Mouse (Mus musculus) spleen, adult 2 months (tissue): Measurements from ENCODE around the gene Slc6a17.

Experiments
- CTCF ChIP-seq: fragments of 200-500 bp; IDR thresholded peaks from 2 replicates; pipeline ENCODE4 v1.5.1; 2011; ENCODE audit warnings: mild to moderate bottlenecking, inconsistent platforms; ENCODE audit not compliant: insufficient read depth, insufficient read length, insufficient replicate concordance; ENCODE audit errors: extremely low read depth
- POLR2A ChIP-seq: fragments of 200-500 bp; IDR thresholded peaks from 2 replicates; pipeline ENCODE4 v1.6.1; 2011; ENCODE audit warnings: low read depth, low read length, inconsistent platforms

DNA sequence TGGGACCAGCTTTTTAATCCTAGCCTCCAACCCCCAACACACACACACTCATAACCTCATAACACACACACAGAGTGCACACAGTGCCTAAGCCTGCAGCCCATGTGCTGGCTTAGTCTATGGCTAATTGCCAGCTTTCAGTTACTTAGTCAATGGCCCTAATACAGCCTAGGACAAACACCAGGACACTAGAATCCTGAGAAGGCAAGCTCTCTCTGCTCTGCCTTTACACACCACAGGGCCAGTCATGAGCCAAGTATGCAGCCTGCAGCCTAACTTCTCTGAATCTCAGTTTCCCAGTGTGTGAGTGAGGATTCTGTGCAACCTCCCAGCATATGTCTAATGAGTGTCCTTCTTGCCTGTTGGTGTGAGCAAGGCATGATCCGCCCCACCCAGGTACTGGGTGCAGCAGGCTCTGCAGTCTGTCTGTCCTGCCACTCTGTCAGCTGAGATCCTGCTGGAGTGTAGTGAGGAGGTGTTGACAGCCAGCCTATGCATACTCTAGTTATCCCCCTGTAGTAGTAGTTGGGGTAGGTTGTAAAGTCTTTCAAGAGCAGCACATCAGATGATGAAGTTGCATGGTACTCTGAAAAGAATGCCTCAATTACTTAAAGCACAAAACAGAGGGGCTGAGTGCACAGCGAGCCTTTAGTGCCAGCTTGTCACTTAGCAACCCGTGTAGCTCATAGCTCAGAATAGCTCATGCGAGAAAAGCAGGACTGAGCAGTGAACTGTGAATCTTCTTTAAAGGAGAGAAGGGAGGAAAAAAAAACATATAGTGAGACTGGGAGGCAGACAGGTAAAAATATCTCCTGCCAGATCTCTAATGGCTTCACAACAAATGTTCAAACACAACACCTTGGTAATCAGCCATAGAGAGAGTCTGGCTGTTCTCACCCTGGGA, 12.1 kb downstream of the Slc6a17 start:
- TF ChIP-seq CTCF, result no peak
- no peak for TF ChIP-seq POLR2A
